Mouse (Mus musculus): Measurements from ENCODE around the gene Gckr. TPM values are rescaled to one million over a fixed set of nuclear protein-coding genes. Genes with fewer than 3 reads are reported as not detected.

Gckr gene
- polyA plus RNA-seq (2015; fragmentation: Nextera tagmentation; extraction: Ambion mirVana) = 0.09 and 0.30 TPM in 2 replicates

DNA sequence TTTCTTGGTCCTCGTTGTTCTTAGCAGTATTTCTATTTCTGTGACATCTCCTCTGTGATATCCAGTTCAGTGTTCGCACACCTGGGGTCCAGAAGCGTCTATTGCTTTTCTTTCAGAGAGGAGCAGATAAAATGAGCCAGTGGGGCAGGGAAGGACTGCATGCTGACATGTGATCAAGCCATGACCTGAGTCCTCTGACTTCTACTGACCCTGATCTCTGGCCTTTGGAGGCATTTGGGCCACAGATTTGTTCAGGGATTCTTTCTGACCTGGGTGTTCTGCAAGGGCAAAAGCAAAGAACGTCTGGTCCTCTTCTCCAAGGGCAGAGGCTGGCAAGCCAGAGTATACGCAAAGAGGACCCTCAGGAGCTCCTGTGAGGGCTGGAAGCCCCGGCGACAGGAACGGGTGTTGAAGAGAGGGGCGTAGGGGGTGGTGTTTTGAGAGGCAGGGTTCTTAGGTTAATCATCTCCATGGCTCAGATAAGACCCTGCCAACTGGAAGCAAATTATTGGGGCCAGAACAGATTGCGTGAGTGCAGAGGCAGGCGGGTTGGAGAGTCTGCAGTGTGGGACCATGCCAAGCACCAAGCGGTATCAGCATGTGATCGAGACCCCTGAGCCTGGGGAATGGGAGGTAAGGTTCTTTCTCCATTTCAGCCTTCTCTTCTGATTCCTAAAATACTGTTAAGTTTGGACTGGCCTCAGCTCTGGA lies at the start of gene Gckr:
Gene Gckr, plus strand, starts transcription at position 397 of the 711 bp plus-strand sequence.
- H3K9me3 ChIP-seq (replicated peaks) = no peaks in the 10 kb centered on the region
- no peak for ATAC-seq (replicated peaks; ENCODE audit: insufficient number of reproducible peaks, insufficient read depth, low FRiP score, low read depth)
- no peaks in the 10 kb centered on the region for H3K27me3 ChIP-seq
- H3K36me3 ChIP-seq = no peaks in the 10 kb centered on the region
- no peak within 1 kb of the TSS for H3K27ac ChIP-seq
- no peak within 1 kb of the TSS for H3K9ac ChIP-seq
- H3K4me1 ChIP-seq (replicated peaks) = peaks cover 21% of the 10 kb centered on the region
- WGBS = 44% methylated on average over 13 of the region's 13 CpGs
- peak within 1 kb of the TSS; percentile 97; the same call in 1 of the 2 replicates for H3K4me2 ChIP-seq
- H3K4me3 ChIP-seq = no peak within 1 kb of the TSS

- H3K9me3 ChIP-seq (replicated peaks) = no peaks in the 10 kb centered on the region
- H3K4me1 ChIP-seq (replicated peaks) = peaks cover 31% of the 10 kb centered on the region
- no peak overlapping the region for H3K9ac ChIP-seq
- H3K4me3 ChIP-seq = no peak overlapping the region
- H3K27me3 ChIP-seq = no peaks in the 10 kb centered on the region
- ATAC-seq (replicated peaks; ENCODE audit: insufficient number of reproducible peaks, insufficient read depth, low FRiP score, low read depth) = no peak
- 61% methylated on average over 4 of the region's 4 CpGs for WGBS
- H3K27ac ChIP-seq = no peak overlapping the region
- no peak overlapping the region for H3K4me2 ChIP-seq
- peaks cover 49% of the 10 kb centered on the region for H3K36me3 ChIP-seq
These were observed 46.5 kb upstream of the Gckr start for GRCm38 (mm10) chr5:31250716-31251115.

DNA sequence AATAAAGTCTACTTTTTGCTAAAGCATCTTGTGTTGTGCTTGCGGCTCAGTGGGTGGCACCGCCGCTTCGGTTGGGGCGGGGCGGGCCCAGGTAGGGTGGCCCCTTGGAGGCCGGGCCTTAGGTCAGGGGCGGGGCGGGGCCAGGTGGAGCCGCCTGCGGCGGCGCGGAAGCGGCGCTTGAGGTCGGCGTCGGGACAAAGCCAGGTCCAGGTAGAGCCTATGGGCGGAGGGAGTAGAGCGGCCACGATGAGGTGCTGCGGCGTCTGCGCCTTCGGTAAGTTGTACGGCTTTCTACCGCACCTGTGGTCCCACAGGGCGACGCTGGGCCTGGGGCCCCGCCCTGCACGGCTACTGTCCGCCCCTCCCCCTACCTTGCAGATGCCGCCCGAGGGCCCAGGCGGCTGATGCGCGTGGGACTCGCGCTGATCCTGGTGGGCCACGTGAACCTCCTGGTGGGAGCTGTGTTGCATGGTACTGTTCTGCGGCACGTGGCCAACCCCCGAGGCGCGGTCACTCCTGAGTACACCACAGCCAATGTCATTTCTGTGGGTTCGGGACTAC lies 45.6 kb upstream of the Gckr start, which contains the start of gene Krtcap3:
Gene Krtcap3, plus strand, starts transcription at position 151 of the 561 bp plus-strand sequence.
- Histone ChIP-seq H3K4me2 (peak within 1 kb of the TSS; percentile 65), H3K4me3 (peak within 1 kb of the TSS; percentile 38), H3K36me3 (peaks cover 43% of the 10 kb centered on the region), H3K27ac (no peak within 1 kb of the TSS), H3K9me3 (replicated peaks) (no peaks in the 10 kb centered on the region), H3K27me3 (no peaks in the 10 kb centered on the region), H3K4me1 (replicated peaks) (peaks cover 31% of the 10 kb centered on the region), H3K9ac (peak within 1 kb of the TSS; percentile 42; the same call in 1 of the 2 replicates)
- peak; percentile 73 for ATAC-seq (replicated peaks; ENCODE audit: insufficient number of reproducible peaks, insufficient read depth, low FRiP score, low read depth)
- 20% methylated on average over 47 of the region's 47 CpGs for whole genome bisulfite sequencing

- H3K27ac ChIP-seq = no peak overlapping the region
- no peak for ATAC-seq (replicated peaks; ENCODE audit: insufficient number of reproducible peaks, insufficient read depth, low FRiP score, low read depth)
- H3K9ac ChIP-seq = 0 out of 2 replicates have a peak overlapping the region, but pooled peaks have one; percentile 42
- peaks cover 31% of the 10 kb centered on the region for H3K4me1 ChIP-seq (replicated peaks)
- no peaks in the 10 kb centered on the region for H3K9me3 ChIP-seq (replicated peaks)
- 57% methylated on average over 10 of the region's 10 CpGs for WGBS
- H3K4me3 ChIP-seq = peak overlapping the region; percentile 38
- H3K27me3 ChIP-seq = no peaks in the 10 kb centered on the region
- H3K36me3 ChIP-seq = peaks cover 45% of the 10 kb centered on the region
- peak overlapping the region; percentile 65 for H3K4me2 ChIP-seq
These were observed 45.1 kb upstream of the Gckr start for GRCm38 (mm10) chr5:31252151-31252550.

DNA sequence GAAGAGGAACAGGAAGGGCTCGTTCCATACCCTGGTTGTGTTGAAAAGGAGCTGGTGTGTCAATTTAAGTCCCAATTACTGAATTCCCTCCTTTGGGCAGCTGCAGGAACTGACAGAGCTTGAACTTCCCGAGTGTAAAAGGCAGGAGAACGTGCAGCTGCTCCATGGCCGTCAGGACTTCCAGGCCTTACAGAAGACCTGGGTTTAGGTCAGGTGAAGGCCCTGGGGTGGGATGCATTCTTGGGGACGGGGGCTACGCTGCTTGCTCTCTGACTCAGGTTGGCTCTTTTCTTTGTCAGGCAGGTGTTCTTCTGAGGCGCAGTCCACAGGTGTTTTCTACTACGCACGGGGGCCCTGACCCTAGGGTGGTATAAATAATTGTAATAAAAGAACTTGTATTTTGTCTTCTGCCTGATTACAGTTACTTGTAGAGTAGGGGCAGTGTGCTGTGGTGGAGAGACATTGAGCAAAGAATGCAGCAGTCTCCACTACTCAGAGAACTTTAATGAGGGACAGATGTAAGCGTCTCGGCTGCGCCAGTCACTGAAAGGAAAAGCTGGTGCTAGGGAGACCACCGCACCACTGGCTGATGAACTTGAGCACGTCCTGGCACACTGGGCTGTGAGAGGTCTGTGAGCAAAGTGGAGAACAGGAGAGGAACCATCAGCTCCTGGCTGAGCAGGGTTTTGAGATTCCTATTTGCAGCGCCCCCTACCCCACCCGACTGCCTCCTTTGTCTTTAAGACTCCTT lies 44.3 kb upstream of the Gckr start:
- 83% methylated on average over 16 of the region's 16 CpGs for WGBS
- Histone ChIP-seq H3K27me3 (no peaks in the 10 kb centered on the region), H3K4me1 (replicated peaks) (peaks cover 31% of the 10 kb centered on the region), H3K27ac (no peak overlapping the region), H3K9ac (no peak overlapping the region), H3K4me3 (no peak overlapping the region), H3K4me2 (no peak overlapping the region), H3K36me3 (peaks cover 44% of the 10 kb centered on the region), H3K9me3 (replicated peaks) (no peaks in the 10 kb centered on the region)
- no peak for ATAC-seq (replicated peaks; ENCODE audit: insufficient number of reproducible peaks, insufficient read depth, low FRiP score, low read depth)

DNA sequence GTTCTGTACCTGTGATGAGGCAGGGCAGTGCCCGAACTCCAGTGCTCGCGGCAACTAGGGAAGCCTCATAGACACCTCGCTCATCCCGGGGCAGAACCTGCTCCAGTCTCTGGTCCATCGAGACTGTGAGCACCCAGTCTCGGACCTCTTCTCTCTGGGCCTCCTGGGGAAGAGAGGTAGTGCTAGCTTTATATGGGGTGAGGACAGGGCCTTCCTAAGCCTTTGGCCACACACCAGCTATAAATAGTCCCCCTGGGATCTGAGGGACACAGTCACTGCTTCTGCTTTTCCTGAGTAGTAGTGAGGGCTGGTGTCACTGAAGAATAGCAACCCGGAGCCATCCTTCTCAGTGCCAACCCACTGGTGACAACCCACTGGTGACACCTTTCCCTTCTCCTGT lies 43.4 kb upstream of the Gckr start:
- Histone ChIP-seq H3K9ac (no peak overlapping the region), H3K36me3 (peaks cover 43% of the 10 kb centered on the region), H3K27me3 (no peaks in the 10 kb centered on the region), H3K4me1 (replicated peaks) (peaks cover 31% of the 10 kb centered on the region), H3K4me3 (no peak overlapping the region), H3K27ac (peak overlapping the region; percentile 44; the same call in 1 of the 2 replicates), H3K4me2 (no peak overlapping the region), H3K9me3 (replicated peaks) (no peaks in the 10 kb centered on the region)
- ATAC-seq (replicated peaks; ENCODE audit: insufficient number of reproducible peaks, insufficient read depth, low FRiP score, low read depth) = no peak; the same call in 1 of the 2 replicates
- WGBS = 68% methylated on average over 8 of the region's 8 CpGs

- Histone ChIP-seq H3K27me3 (no peaks in the 10 kb centered on the region), H3K4me3 (no peak overlapping the region), H3K27ac (peak overlapping the region; percentile 44; the same call in 1 of the 2 replicates), H3K36me3 (peaks cover 42% of the 10 kb centered on the region), H3K9ac (no peak overlapping the region), H3K9me3 (replicated peaks) (no peaks in the 10 kb centered on the region), H3K4me2 (no peak overlapping the region), H3K4me1 (replicated peaks) (peaks cover 29% of the 10 kb centered on the region)
- ATAC-seq (replicated peaks; ENCODE audit: insufficient number of reproducible peaks, insufficient read depth, low FRiP score, low read depth) = no peak
- 73% methylated on average over 7 of the region's 7 CpGs for WGBS
These were observed 42.8 kb upstream of the Gckr start for GRCm38 (mm10) chr5:31254452-31254851.

DNA sequence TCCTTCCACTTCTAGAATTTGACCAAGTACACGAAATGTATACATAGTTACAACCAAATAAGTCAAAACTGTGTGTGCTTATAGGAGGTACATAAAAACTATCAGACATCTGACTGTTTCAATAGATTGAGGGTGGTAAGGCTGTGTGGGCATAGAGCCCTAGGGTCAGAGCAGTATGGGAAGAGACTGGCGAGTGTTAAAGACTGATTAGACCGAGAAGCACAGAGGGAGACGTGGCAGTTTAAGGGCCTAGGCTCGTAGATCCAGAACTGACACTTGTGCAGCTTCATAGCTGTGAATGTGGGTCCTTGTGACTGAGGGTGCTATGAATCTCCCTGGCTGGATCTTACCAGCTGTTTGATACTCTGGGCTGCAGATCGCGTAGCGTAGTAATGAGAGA lies 42.3 kb upstream of the Gckr start:
- Histone ChIP-seq H3K9ac (no peak overlapping the region), H3K4me3 (no peak overlapping the region), H3K4me1 (replicated peaks) (peaks cover 29% of the 10 kb centered on the region), H3K36me3 (peaks cover 42% of the 10 kb centered on the region), H3K4me2 (no peak overlapping the region), H3K9me3 (replicated peaks) (no peaks in the 10 kb centered on the region), H3K27ac (no peak overlapping the region), H3K27me3 (no peaks in the 10 kb centered on the region)
- ATAC-seq (replicated peaks; ENCODE audit: insufficient number of reproducible peaks, insufficient read depth, low FRiP score, low read depth) = no peak
- 72% methylated on average over 8 of the region's 8 CpGs for WGBS

DNA sequence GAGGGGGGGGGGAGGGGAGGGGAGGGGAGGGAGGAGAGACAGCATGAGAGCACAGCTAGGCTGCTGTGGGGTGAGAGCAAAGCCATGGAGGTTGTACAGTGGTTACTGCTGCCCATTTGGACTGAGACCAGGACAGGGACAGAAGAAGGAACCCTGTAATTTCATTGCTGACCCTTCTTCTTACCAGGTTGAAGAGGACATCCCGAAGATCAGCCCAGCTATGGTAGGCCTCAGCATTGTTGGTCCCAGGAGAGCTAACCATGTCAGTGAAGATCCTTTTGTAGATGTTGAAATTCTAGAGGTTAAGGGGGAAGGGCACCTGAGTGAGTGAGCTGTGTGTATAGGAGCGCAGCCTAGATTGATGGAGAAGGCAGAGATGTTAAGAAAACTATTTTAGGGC lies 41.9 kb upstream of the Gckr start:
- ATAC-seq (replicated peaks; ENCODE audit: insufficient number of reproducible peaks, insufficient read depth, low FRiP score, low read depth) = no peak
- Histone ChIP-seq H3K36me3 (peaks cover 39% of the 10 kb centered on the region), H3K9ac (no peak overlapping the region), H3K9me3 (replicated peaks) (no peaks in the 10 kb centered on the region), H3K4me1 (replicated peaks) (peaks cover 29% of the 10 kb centered on the region), H3K27ac (no peak overlapping the region), H3K27me3 (no peaks in the 10 kb centered on the region), H3K4me3 (no peak overlapping the region), H3K4me2 (no peak overlapping the region)
- 87% methylated on average over 2 of the region's 2 CpGs for WGBS

DNA sequence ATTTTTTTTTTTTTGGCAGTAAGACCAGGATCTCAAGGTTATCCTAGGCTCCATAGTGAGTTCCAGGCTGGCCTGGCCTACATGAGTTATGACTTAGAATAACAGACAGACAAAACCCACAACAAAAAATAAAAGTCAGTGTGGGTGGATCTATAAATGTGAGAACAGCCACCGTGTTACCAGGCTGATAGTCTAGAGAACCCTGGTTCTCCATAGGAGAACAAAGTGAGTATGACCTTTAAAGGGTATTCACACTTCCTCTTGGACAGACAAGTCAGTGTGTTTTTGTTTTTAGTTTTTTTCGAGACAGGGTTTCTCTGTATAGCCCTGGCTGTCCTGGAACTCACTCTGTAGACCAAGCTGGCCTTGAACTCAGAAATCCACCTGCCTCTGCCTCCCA lies 41.3 kb upstream of the Gckr start:
- no peaks in the 10 kb centered on the region for H3K27me3 ChIP-seq
- ATAC-seq (replicated peaks; ENCODE audit: insufficient number of reproducible peaks, insufficient read depth, low FRiP score, low read depth) = no peak
- H3K4me2 ChIP-seq = no peak overlapping the region
- H3K9me3 ChIP-seq (replicated peaks) = no peaks in the 10 kb centered on the region
- WGBS = 76% methylated on average over 2 of the region's 2 CpGs
- H3K27ac ChIP-seq = no peak overlapping the region
- no peak overlapping the region for H3K9ac ChIP-seq
- H3K4me3 ChIP-seq = no peak overlapping the region
- peaks cover 26% of the 10 kb centered on the region for H3K4me1 ChIP-seq (replicated peaks)
- peaks cover 35% of the 10 kb centered on the region for H3K36me3 ChIP-seq

GRCm38 (mm10) chr5:31257616-31258015 lies 39.6 kb upstream of the Gckr start:
- ATAC-seq (replicated peaks; ENCODE audit: insufficient number of reproducible peaks, insufficient read depth, low FRiP score, low read depth) = no peak
- Histone ChIP-seq H3K36me3 (peaks cover 43% of the 10 kb centered on the region), H3K4me1 (replicated peaks) (peaks cover 15% of the 10 kb centered on the region), H3K9me3 (replicated peaks) (no peaks in the 10 kb centered on the region), H3K4me2 (no peak overlapping the region), H3K27me3 (no peaks in the 10 kb centered on the region), H3K27ac (no peak overlapping the region), H3K4me3 (no peak overlapping the region), H3K9ac (no peak overlapping the region)
- WGBS = 82% methylated on average over 11 of the region's 11 CpGs

All from heart, embryonic 15.5 days (tissue).